Mouse (Mus musculus): ENCODE data around the gene Rtn4r. TPM values are rescaled to one million over a fixed set of nuclear protein-coding genes. Genes with fewer than 3 reads are reported as not detected.
A peak's percentile ranks its signal among the peaks of the same experiment; 100 is the strongest.

Gene Rtn4r
- polyA plus RNA-seq, 1 experiment from 2014 or later, result 2.2 TPM

DNA sequence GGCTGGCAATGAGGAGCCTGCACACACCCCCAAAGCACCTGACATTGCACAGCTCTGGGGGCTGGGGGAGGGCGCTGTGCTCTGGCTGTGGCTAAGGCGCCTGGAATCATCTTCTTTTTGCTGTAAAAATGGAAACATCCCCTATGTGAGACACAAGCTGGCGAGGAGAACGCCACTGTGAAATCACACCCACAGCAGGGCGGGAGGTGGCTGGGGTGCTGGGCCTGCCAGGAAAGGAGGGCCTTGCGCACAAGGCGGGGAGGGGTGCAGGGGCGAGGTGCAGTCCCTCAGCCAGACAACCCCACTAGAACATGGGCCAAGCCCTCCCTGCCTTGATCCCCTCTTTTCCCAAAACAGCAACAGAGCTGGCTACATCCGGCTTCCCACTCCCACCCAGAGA, 45.8 kb downstream of the Rtn4r start:
- H3K9ac ChIP-seq (ENCODE audit: low read length), result no peak overlapping the region
- no peaks in the 10 kb centered on the region for H3K9me3 ChIP-seq (ENCODE audit: control insufficient read depth, low read length)
- no peaks in the 10 kb centered on the region; the same call in none of the 2 replicates for H3K4me1 ChIP-seq (ENCODE audit: control insufficient read depth, insufficient read depth, low read length)
- H3K4me3 ChIP-seq (ENCODE audit: low read depth, low read length), result no peak overlapping the region
- DNase-seq (ENCODE audit: low spot score, missing footprints) (no peak), ATAC-seq (ENCODE audit: low FRiP score) (no peak)
- no peak overlapping the region for H3K4me2 ChIP-seq
- WGBS, result 74% methylated on average over 9 of the region's 9 CpGs
- no peaks in the 10 kb centered on the region for H3K27me3 ChIP-seq (ENCODE audit: control insufficient read depth, insufficient read depth, low read length)
- no peaks in the 10 kb centered on the region for H3K36me3 ChIP-seq (ENCODE audit: control insufficient read depth, insufficient read depth, low read length)
- no peak overlapping the region for H3K27ac ChIP-seq (ENCODE audit: low read depth, low read length)

DNA sequence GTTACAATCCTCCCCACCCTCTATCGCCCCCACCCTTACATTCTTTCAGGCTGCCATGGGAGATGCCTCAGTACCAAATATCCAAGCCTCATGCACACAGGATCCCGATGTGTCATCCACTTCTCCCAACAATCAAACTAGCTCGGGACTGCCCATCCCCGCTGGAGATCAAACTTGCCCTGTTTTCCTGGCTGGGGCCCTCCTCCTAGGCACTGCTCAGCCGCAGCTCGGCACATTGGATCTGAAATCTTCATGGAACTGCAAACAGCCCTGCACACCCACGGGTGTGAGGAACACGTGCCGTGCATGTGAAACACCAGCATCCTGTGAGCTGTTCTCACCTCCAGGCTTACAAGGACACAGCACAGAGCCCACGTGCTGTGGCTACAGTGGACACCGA, 46.3 kb downstream of the Rtn4r start:
- H3K4me1 ChIP-seq (ENCODE audit: control insufficient read depth, insufficient read depth, low read length), result no peaks in the 10 kb centered on the region; the same call in none of the 2 replicates
- no peaks in the 10 kb centered on the region for H3K36me3 ChIP-seq (ENCODE audit: control insufficient read depth, insufficient read depth, low read length)
- H3K9ac ChIP-seq (ENCODE audit: low read length), result no peak overlapping the region
- ATAC-seq (ENCODE audit: low FRiP score), result no peak
- WGBS, result 67% methylated on average over 11 of the region's 11 CpGs
- no peak overlapping the region for H3K4me2 ChIP-seq
- H3K9me3 ChIP-seq (ENCODE audit: control insufficient read depth, low read length), result no peaks in the 10 kb centered on the region
- no peak for DNase-seq (ENCODE audit: low spot score, missing footprints)
- H3K4me3 ChIP-seq (ENCODE audit: low read depth, low read length), result no peak overlapping the region
- no peaks in the 10 kb centered on the region for H3K27me3 ChIP-seq (ENCODE audit: control insufficient read depth, insufficient read depth, low read length)
- H3K27ac ChIP-seq (ENCODE audit: low read depth, low read length), result no peak overlapping the region

DNA sequence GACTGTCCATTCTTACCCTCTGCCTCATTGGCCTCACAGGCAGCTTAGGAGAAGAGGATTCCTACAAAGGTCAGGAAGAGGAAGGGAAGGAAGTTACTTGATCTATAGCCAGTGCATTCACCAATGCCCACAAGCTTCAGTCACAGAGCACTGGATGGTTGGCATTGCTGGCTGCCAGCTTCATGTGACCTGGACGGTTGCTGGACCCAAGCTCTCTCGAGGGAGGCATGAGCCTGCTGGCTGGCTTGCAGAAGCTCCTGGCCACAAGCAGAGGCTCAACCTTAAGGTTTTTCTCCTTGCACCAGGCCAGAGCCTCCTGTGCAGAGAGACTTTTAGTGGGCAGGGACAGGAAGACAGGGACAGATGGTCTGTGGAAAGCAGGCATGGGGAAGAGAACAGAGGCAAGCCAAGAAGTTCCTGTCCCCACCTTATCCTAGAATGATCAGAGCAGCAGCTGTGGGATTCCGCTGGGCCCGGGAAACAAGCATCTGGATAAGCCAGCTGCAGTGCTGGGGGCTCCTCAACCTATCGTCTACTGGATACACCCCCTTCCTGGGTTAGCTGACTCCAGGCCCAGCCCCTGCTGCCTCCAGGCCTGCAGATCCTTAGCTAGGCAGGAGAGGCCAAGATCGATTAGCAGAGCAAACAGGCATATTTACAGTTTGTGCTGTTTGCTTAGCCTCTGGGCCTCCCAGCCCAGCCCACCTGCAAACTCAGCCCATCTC, 48.5 kb downstream of the Rtn4r start:
- Histone ChIP-seq H3K4me1 (ENCODE audit: control insufficient read depth, insufficient read depth, low read length) (peaks cover 10% of the 10 kb centered on the region), H3K36me3 (ENCODE audit: control insufficient read depth, insufficient read depth, low read length) (no peaks in the 10 kb centered on the region), H3K9me3 (ENCODE audit: control insufficient read depth, low read length) (no peaks in the 10 kb centered on the region), H3K4me3 (ENCODE audit: low read depth, low read length) (no peak overlapping the region), H3K4me2 (no peak overlapping the region), H3K27me3 (ENCODE audit: control insufficient read depth, insufficient read depth, low read length) (no peaks in the 10 kb centered on the region), H3K27ac (ENCODE audit: low read depth, low read length) (no peak overlapping the region), H3K9ac (ENCODE audit: low read length) (no peak overlapping the region)
- WGBS, result 69% methylated on average over 6 of the region's 6 CpGs
- peak; percentile 18; the same call in 1 of the 2 replicates for ATAC-seq (ENCODE audit: low FRiP score)
- no peak for DNase-seq (ENCODE audit: low spot score, missing footprints)

DNA sequence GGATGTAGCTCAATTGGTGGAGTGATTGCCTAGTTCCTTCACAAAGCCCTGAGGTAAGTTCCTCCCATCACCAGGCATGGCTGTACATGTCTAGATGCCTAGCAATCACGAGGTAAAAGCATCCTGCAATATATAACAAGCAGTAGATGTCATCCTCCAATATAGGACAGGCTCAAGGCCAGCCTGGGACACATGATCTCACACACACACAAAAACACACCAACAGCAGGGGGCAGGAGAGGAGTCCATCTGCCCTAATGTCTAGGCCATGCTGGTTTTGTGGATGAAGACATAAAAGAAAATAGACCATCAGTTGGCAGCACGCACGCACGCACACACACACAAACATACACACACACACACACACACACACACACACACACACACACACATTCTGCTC, 49.3 kb downstream of the Rtn4r start:
- Histone ChIP-seq H3K9ac (ENCODE audit: low read length) (no peak overlapping the region), H3K36me3 (ENCODE audit: control insufficient read depth, insufficient read depth, low read length) (no peaks in the 10 kb centered on the region), H3K4me3 (ENCODE audit: low read depth, low read length) (no peak overlapping the region), H3K4me1 (ENCODE audit: control insufficient read depth, insufficient read depth, low read length) (peaks cover 10% of the 10 kb centered on the region), H3K27me3 (ENCODE audit: control insufficient read depth, insufficient read depth, low read length) (no peaks in the 10 kb centered on the region; the same call in 1 of the 2 replicates), H3K27ac (ENCODE audit: low read depth, low read length) (no peak overlapping the region), H3K4me2 (no peak overlapping the region), H3K9me3 (ENCODE audit: control insufficient read depth, low read length) (no peaks in the 10 kb centered on the region)
- no peak for ATAC-seq (ENCODE audit: low FRiP score)
- no peak for DNase-seq (ENCODE audit: low spot score, missing footprints)
- 79% methylated on average over 4 of the region's 4 CpGs for WGBS

DNA sequence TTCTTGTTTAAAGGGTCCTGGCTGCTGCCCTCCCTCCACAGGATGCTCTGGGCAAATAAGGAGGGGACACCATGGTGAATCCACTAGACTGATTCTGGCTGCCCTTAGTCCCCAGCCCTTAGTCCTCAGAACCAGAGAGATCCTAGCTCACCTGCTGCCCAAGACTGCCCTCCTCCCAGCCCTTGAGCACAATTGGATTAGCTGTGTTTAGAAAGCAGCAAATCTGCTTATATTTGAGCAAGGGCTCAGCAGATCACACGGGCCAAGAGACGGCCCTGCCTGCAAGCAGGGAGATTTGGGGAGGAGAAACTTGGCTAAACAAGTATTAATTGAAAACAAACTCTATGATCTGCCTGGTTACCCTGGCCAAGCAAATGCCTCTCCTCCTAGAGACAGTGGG, 52.1 kb downstream of the Rtn4r start:
- no peaks in the 10 kb centered on the region for H3K9me3 ChIP-seq (ENCODE audit: control insufficient read depth, low read length)
- H3K4me2 ChIP-seq, result no peak overlapping the region
- DNase-seq (ENCODE audit: low spot score, missing footprints) (no peak), ATAC-seq (ENCODE audit: low FRiP score) (no peak; the same call in 1 of the 2 replicates)
- no peak overlapping the region for H3K9ac ChIP-seq (ENCODE audit: low read length)
- 9% methylated on average over 2 of the region's 2 CpGs for WGBS
- H3K4me3 ChIP-seq (ENCODE audit: low read depth, low read length), result no peak overlapping the region
- no peaks in the 10 kb centered on the region for H3K36me3 ChIP-seq (ENCODE audit: control insufficient read depth, insufficient read depth, low read length)
- H3K27ac ChIP-seq (ENCODE audit: low read depth, low read length), result no peak overlapping the region
- no peaks in the 10 kb centered on the region; the same call in 1 of the 2 replicates for H3K27me3 ChIP-seq (ENCODE audit: control insufficient read depth, insufficient read depth, low read length)
- peaks cover 10% of the 10 kb centered on the region; the same call in 1 of the 2 replicates for H3K4me1 ChIP-seq (ENCODE audit: control insufficient read depth, insufficient read depth, low read length)

DNA sequence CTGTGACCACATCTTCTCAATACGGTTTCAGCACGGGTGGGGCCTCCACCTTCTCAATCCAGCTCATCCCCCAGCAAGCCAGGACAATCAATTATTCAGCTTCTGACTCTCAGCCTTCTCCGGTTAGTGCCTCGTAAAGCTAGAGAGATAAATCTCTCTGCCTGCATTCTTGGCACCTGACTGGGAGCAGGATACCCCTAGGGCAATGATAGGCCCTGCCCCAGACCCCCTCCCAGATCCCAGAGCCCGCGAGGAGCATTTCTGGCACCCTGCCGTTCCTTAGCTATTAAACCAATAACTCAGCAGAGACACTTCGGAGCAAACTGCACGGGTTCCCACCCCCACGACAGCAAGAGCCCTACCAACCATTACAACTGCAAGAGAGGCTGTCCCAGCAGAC, 54.0 kb downstream of the Rtn4r start:
- Histone ChIP-seq H3K27ac (ENCODE audit: low read depth, low read length) (no peak overlapping the region), H3K36me3 (ENCODE audit: control insufficient read depth, insufficient read depth, low read length) (no peaks in the 10 kb centered on the region), H3K9me3 (ENCODE audit: control insufficient read depth, low read length) (no peaks in the 10 kb centered on the region), H3K4me2 (no peak overlapping the region), H3K4me1 (ENCODE audit: control insufficient read depth, insufficient read depth, low read length) (peaks cover 10% of the 10 kb centered on the region; the same call in 1 of the 2 replicates), H3K4me3 (ENCODE audit: low read depth, low read length) (no peak overlapping the region), H3K27me3 (ENCODE audit: control insufficient read depth, insufficient read depth, low read length) (no peaks in the 10 kb centered on the region; the same call in 1 of the 2 replicates), H3K9ac (ENCODE audit: low read length) (no peak overlapping the region)
- DNase-seq (ENCODE audit: low spot score, missing footprints) (no peak), ATAC-seq (ENCODE audit: low FRiP score) (no peak)
- WGBS, result 73% methylated on average over 10 of the region's 10 CpGs

DNA sequence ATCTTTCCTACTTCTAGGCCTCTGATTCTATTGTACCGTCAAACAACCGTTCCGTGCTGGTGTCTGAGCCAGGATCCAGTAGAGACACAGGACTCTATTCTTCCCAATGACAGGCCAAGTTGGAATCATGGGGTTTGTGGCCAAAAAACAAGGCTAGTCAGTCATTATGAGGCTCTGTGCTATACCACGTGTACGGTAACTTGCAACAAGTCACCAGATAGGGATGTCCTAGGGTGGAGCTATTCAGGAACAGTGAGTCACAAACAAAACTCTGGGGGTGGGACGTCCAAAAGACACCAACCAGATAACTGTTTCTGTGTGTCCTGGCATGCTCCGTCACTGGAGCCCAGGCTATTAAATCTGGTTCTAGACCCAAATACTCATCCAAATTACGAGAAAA, 55.3 kb downstream of the Rtn4r start:
- Histone ChIP-seq H3K9me3 (ENCODE audit: control insufficient read depth, low read length) (no peaks in the 10 kb centered on the region), H3K27ac (ENCODE audit: low read depth, low read length) (no peak overlapping the region), H3K4me2 (no peak overlapping the region), H3K4me1 (ENCODE audit: control insufficient read depth, insufficient read depth, low read length) (peaks cover 10% of the 10 kb centered on the region; the same call in 1 of the 2 replicates), H3K4me3 (ENCODE audit: low read depth, low read length) (no peak overlapping the region), H3K27me3 (ENCODE audit: control insufficient read depth, insufficient read depth, low read length) (no peaks in the 10 kb centered on the region; the same call in 1 of the 2 replicates), H3K9ac (ENCODE audit: low read length) (no peak overlapping the region), H3K36me3 (ENCODE audit: control insufficient read depth, insufficient read depth, low read length) (no peaks in the 10 kb centered on the region)
- no peak for DNase-seq (ENCODE audit: low spot score, missing footprints)
- no peak for ATAC-seq (ENCODE audit: low FRiP score)
- WGBS, result 85% methylated on average over 8 of the region's 8 CpGs

DNA sequence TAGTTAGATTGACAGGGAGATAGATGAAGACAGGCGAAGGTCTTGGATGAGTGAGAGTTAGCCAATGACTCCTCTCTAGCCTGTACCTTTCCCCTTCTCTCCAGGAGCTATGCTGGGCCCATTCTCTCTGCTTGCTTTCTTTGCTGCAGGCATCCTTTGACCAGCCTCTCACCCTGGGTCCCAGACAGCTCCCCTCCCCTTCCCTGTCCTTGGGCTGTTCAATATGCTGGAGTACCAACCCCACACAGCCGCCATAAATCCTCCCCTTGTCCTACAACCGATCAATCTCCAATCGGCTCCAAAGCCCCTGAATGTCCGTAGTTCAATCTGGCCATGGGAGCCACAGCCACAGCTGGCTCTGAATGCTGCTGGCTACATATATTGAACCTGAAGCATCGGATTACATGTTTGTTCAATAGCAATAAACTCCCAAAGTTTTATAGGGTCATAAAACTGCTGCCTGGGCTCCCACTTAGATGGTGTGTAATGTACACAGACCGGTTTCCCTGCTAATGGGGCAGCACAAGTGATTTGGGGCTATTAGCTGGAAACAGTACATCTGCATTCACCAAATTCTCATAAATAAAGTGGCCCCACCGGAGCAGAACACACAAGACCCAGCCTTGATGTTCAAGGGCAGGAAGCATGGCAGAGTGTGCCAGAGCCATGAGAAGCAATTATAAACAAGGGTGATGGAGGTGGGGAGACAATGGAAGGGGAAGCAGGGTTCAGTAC, 58.4 kb downstream of the Rtn4r start:
- no peak for ATAC-seq (ENCODE audit: low FRiP score)
- Histone ChIP-seq H3K4me2 (no peak overlapping the region), H3K4me1 (ENCODE audit: control insufficient read depth, insufficient read depth, low read length) (no peaks in the 10 kb centered on the region), H3K27me3 (ENCODE audit: control insufficient read depth, insufficient read depth, low read length) (no peaks in the 10 kb centered on the region; the same call in 1 of the 2 replicates), H3K36me3 (ENCODE audit: control insufficient read depth, insufficient read depth, low read length) (no peaks in the 10 kb centered on the region), H3K4me3 (ENCODE audit: low read depth, low read length) (no peak overlapping the region), H3K27ac (ENCODE audit: low read depth, low read length) (no peak overlapping the region), H3K9me3 (ENCODE audit: control insufficient read depth, low read length) (no peaks in the 10 kb centered on the region), H3K9ac (ENCODE audit: low read length) (no peak overlapping the region)
- DNase-seq (ENCODE audit: low spot score, missing footprints), result no peak
- 90% methylated on average over 8 of the region's 8 CpGs for WGBS

DNA sequence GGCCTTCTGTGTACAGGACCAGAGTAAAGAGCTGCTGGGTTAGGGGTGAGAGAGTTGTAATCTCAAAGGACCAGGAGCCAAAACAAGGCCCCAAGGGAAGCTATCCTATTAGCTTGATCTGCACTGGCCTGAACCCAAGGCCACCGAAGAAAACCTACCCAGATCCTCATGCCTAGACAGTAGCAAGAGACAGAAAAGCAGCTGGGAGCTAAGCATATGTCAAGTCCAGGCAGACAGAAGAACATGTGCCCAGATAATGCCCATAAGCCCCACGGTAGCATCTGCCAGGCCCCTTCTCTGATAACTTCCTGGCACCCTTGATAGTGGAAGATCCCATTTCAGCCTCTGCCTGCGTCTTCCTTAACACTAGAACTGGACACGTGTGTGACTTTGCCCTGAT, 59.4 kb downstream of the Rtn4r start:
- no peak overlapping the region for H3K9ac ChIP-seq (ENCODE audit: low read length)
- no peak overlapping the region for H3K4me2 ChIP-seq
- no peaks in the 10 kb centered on the region for H3K4me1 ChIP-seq (ENCODE audit: control insufficient read depth, insufficient read depth, low read length)
- no peaks in the 10 kb centered on the region for H3K9me3 ChIP-seq (ENCODE audit: control insufficient read depth, low read length)
- WGBS, result 93% methylated on average over 4 of the region's 4 CpGs
- no peaks in the 10 kb centered on the region for H3K36me3 ChIP-seq (ENCODE audit: control insufficient read depth, insufficient read depth, low read length)
- ATAC-seq (ENCODE audit: low FRiP score), result no peak
- no peak overlapping the region for H3K27ac ChIP-seq (ENCODE audit: low read depth, low read length)
- H3K4me3 ChIP-seq (ENCODE audit: low read depth, low read length), result no peak overlapping the region
- H3K27me3 ChIP-seq (ENCODE audit: control insufficient read depth, insufficient read depth, low read length), result no peaks in the 10 kb centered on the region
- no peak for DNase-seq (ENCODE audit: low spot score, missing footprints)

Data from midbrain, embryonic 11.5 days (tissue).